Mouse (Mus musculus) MEL (cell line): ENCODE measurements around the gene Mrpl49. TPM values are rescaled to one million over a fixed set of nuclear protein-coding genes. Genes with fewer than 3 reads are reported as not detected.

Experiments
- DNase-seq: peaks from one replicate; pipeline ENCODE4 v3.0.0; 2011; ENCODE audit warnings: low read depth, low spot score
- H3K27ac ChIP-seq: 2 replicates; pipeline ENCODE4 v1.5.1; 2012; ENCODE audit warnings: low read depth, mild to moderate bottlenecking, control low read depth, low read length, moderate library complexity; ENCODE audit not compliant: control insufficient read depth
- H3K27me3 ChIP-seq, 2 experiments: fragments of 150-350 bp in 1 of 2; sonication (generic) in 1 of 2; 2 replicates each; pipeline ENCODE4 v1.6.1; 2012; ENCODE audit warnings: low read length in 2 of 2, mild to moderate bottlenecking in 2 of 2, improper control_type of control experiment in 1 of 2, moderate library complexity in 1 of 2; ENCODE audit not compliant: insufficient read depth in 2 of 2, control insufficient read depth in 1 of 2
- H3K36me3 ChIP-seq, 2 experiments: 2 replicates each; pipeline ENCODE4 v1.6.1; 2012 to 2014; ENCODE audit warnings: low read length in 2 of 2, improper control_type of control experiment in 1 of 2, inconsistent platforms in 1 of 2, mild to moderate bottlenecking in 1 of 2; ENCODE audit not compliant: insufficient read depth in 2 of 2, control insufficient read depth in 1 of 2
- H3K4me1 ChIP-seq, 2 experiments: fragments of 150-350 bp in 1 of 2; sonication (generic) in 1 of 2; 2 replicates each; pipeline ENCODE4 v1.6.1; 2012; ENCODE audit warnings: low read length in 2 of 2, improper control_type of control experiment in 1 of 2, mild to moderate bottlenecking in 1 of 2; ENCODE audit not compliant: insufficient read depth in 2 of 2, control insufficient read depth in 1 of 2
- H3K4me3 ChIP-seq, 2 experiments: fragments of 150-350 bp in 1 of 2; sonication (generic) in 1 of 2; 2 replicates each; pipeline ENCODE4 v1.5.1; 2012; ENCODE audit warnings: low read depth in 2 of 2, low read length in 2 of 2, mild to moderate bottlenecking in 2 of 2, moderate library complexity in 2 of 2, control low read depth in 1 of 2, improper control_type of control experiment in 1 of 2; ENCODE audit not compliant: control insufficient read depth in 1 of 2, insufficient read depth in 1 of 2
- H3K79me2 ChIP-seq: 2 replicates; pipeline ENCODE4 v1.6.1; 2012; ENCODE audit warnings: mild to moderate bottlenecking, low read length, moderate library complexity; ENCODE audit not compliant: control insufficient read depth, poor library complexity, insufficient read depth
- H3K9ac ChIP-seq: 2 replicates; pipeline ENCODE4 v1.6.1; 2012; ENCODE audit warnings: low read depth, mild to moderate bottlenecking, control low read depth, low read length, moderate library complexity; ENCODE audit not compliant: control insufficient read depth, poor library complexity, severe bottlenecking
- H3K9me3 ChIP-seq: fragments of 150-350 bp; sonication (generic); replicated peaks from 2 replicates; pipeline ENCODE4 v1.6.1; 2012; ENCODE audit warnings: mild to moderate bottlenecking, low read length, improper control_type of control experiment, moderate library complexity; ENCODE audit not compliant: insufficient read depth
- CHD2 ChIP-seq: IDR thresholded peaks from 2 replicates; pipeline ENCODE4 v1.6.1; 2011; ENCODE audit warnings: low read length, improper control_type of control experiment
- CTCF ChIP-seq, 3 experiments: IDR thresholded peaks in 2 of 3; conservative IDR thresholded peaks in 1 of 3; 2 replicates each; pipeline ENCODE4 v1.5.1; 2011 to 2012; ENCODE audit warnings: low read length in 3 of 3, low read depth in 2 of 3, mild to moderate bottlenecking in 2 of 3, improper control_type of control experiment in 1 of 3, inconsistent platforms in 1 of 3, mixed read lengths in 1 of 3, moderate library complexity in 1 of 3; ENCODE audit not compliant: control insufficient read depth in 1 of 3, insufficient read depth in 1 of 3, poor library complexity in 1 of 3, severe bottlenecking in 1 of 3
- EP300 ChIP-seq, 2 experiments: IDR thresholded peaks; 2 replicates each; pipeline ENCODE4 v1.6.1; 2011; ENCODE audit warnings: improper control_type of control experiment in 2 of 2, low read length in 2 of 2, low read depth in 1 of 2, mild to moderate bottlenecking in 1 of 2
- GATA1 ChIP-seq: IDR thresholded peaks from 2 replicates; pipeline ENCODE4 v1.6.1; 2011; ENCODE audit warnings: low read depth, low read length, improper control_type of control experiment
- HCFC1 ChIP-seq: IDR thresholded peaks from 2 replicates; pipeline ENCODE4 v1.6.1; 2012; ENCODE audit warnings: low read depth, mild to moderate bottlenecking, inconsistent platforms, low read length, improper control_type of control experiment, moderate library complexity
- MAX ChIP-seq: IDR thresholded peaks from 2 replicates; pipeline ENCODE4 v1.6.1; 2011; ENCODE audit warnings: low read length, improper control_type of control experiment
- MEF2A ChIP-seq: IDR thresholded peaks from 2 replicates; pipeline ENCODE4 v1.6.1; 2014; ENCODE audit warnings: low read depth, mild to moderate bottlenecking, inconsistent platforms, low read length, improper control_type of control experiment; ENCODE audit not compliant: poor library complexity, insufficient replicate concordance, severe bottlenecking; ENCODE audit errors: extremely low read depth
- MYB ChIP-seq: IDR thresholded peaks from 2 replicates; pipeline ENCODE4 v1.6.1; 2011; ENCODE audit warnings: mild to moderate bottlenecking, low read depth, low read length, improper control_type of control experiment
- MYC ChIP-seq: IDR thresholded peaks from 2 replicates; pipeline ENCODE4 v1.6.1; 2011; ENCODE audit warnings: low read depth, mild to moderate bottlenecking, low read length, improper control_type of control experiment, moderate library complexity
- NRF1 ChIP-seq: IDR thresholded peaks from 2 replicates; pipeline ENCODE4 v1.6.1; 2014; ENCODE audit warnings: low read depth, mild to moderate bottlenecking, inconsistent platforms, low read length, improper control_type of control experiment, moderate library complexity; ENCODE audit not compliant: poor library complexity, insufficient read depth, severe bottlenecking
- POLR2AphosphoS2 ChIP-seq: IDR thresholded peaks from 2 replicates; pipeline ENCODE4 v1.6.1; 2011; ENCODE audit warnings: low read length, improper control_type of control experiment
- RCOR1 ChIP-seq: IDR thresholded peaks from 2 replicates; pipeline ENCODE4 v1.6.1; 2012; ENCODE audit warnings: low read depth, mild to moderate bottlenecking, inconsistent platforms, low read length, improper control_type of control experiment
- SIN3A ChIP-seq: IDR thresholded peaks from 2 replicates; pipeline ENCODE4 v1.6.1; 2012; ENCODE audit warnings: low read length, improper control_type of control experiment, inconsistent platforms
- SMC3 ChIP-seq: IDR thresholded peaks from 2 replicates; pipeline ENCODE4 v1.6.1; 2011; ENCODE audit warnings: low read depth, low read length, improper control_type of control experiment
- TAL1 ChIP-seq: IDR thresholded peaks from 2 replicates; pipeline ENCODE4 v1.6.1; 2012; ENCODE audit warnings: mild to moderate bottlenecking, inconsistent platforms, low read length, moderate library complexity, mixed read lengths
- TBP ChIP-seq: IDR thresholded peaks from 2 replicates; pipeline ENCODE4 v1.8.0; 2011; ENCODE audit warnings: low read depth, low read length, improper control_type of control experiment
- TCF12 ChIP-seq: IDR thresholded peaks from 2 replicates; pipeline ENCODE4 v1.6.1; 2014; ENCODE audit warnings: low read depth, mild to moderate bottlenecking, inconsistent platforms, low read length, improper control_type of control experiment, moderate library complexity
- ZC3H11A ChIP-seq: IDR thresholded peaks from 2 replicates; pipeline ENCODE4 v1.6.1; 2012; ENCODE audit warnings: low read depth, mild to moderate bottlenecking, inconsistent platforms, low read length, improper control_type of control experiment
- ZKSCAN1 ChIP-seq: IDR thresholded peaks from 2 replicates; pipeline ENCODE4 v1.6.1; 2012; ENCODE audit warnings: low read depth, mild to moderate bottlenecking, inconsistent platforms, low read length, improper control_type of control experiment, moderate library complexity
- ZNF384 ChIP-seq: IDR thresholded peaks from 2 replicates; pipeline ENCODE4 v1.6.1; 2012; ENCODE audit warnings: low read depth, mild to moderate bottlenecking, inconsistent platforms, low read length, improper control_type of control experiment
- polyA plus RNA-seq, 2 experiments: library from polyadenylated mRNA; stranded (reverse) in 1 of 2; unstranded in 1 of 2; fragments of >175 nt in 1 of 2; fragments of >200 nt in 1 of 2; gene quantifications; 2 replicates each; pipeline versions ENCODE4 v1.2.1 to v1.2.4; 2012; ENCODE audit warnings: low replicate concordance in 2 of 2, low read depth in 1 of 2; ENCODE audit not compliant: insufficient read length in 2 of 2, insufficient read depth in 1 of 2, missing spikeins in 1 of 2
- total RNA-seq: library from RNA; depleted of rRNA; stranded (reverse); fragments of 300-350 nt; gene quantifications from 2 replicates; pipeline ENCODE4 v1.2.3, GENCODE M21; 2012

Gene Mrpl49
- total and polyA plus RNA-seq, 3 experiments: 81.6 to 98.7 TPM; not detected in 1

DNA sequence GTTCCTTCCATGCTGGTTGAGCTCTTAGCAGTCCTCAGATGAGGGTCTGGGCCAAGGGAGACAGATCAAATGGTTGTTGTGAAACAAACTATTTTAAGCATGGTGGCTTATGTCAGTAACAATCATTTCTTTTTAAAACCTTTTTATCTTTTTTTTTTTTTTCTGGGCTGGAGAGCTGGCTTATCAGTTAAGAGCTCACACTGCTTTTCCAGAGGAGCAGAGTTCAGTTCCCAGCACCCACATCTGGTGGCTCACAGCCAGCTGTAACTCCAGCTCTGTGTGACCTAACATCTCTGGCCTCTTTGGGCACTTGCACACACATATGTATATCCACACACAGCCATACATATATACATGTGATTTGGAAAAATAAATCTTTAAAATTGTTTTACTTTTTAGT lies 19.9 kb downstream of the Mrpl49 start:
- Histone ChIP-seq H3K27ac (no peak overlapping the region), H3K79me2 (no peaks in the 10 kb centered on the region), H3K27me3 (no peaks in the 10 kb centered on the region; a peak in 1 of 4 replicates), H3K4me1 (peaks cover 0 to 3% of the 10 kb centered on the region in 2 experiments; a peak in 2 of 4 replicates), H3K9me3 (no peaks in the 10 kb centered on the region), H3K36me3 (peaks cover 0 to 3% of the 10 kb centered on the region in 2 experiments; a peak in 2 of 4 replicates), H3K4me3 (no peak overlapping the region), H3K9ac (no peak overlapping the region)
- TF ChIP-seq SMC3: no peak
- peak; percentile 42 for TF ChIP-seq GATA1
- peak in 1 of 2 experiments; percentile 10; a peak in 1 of 4 replicates for TF ChIP-seq EP300 (IDR thresholded peaks at IDR 0.05; ENCODE audit: low read depth in 1 of 2, low read length in 2 of 2)
- peak; percentile 76 for TF ChIP-seq ZNF384
- TF ChIP-seq NRF1: no peak
- TF ChIP-seq RCOR1: peak; percentile 49; the same call in 1 of the 2 replicates
- DNase-seq: peak; percentile 38

DNA sequence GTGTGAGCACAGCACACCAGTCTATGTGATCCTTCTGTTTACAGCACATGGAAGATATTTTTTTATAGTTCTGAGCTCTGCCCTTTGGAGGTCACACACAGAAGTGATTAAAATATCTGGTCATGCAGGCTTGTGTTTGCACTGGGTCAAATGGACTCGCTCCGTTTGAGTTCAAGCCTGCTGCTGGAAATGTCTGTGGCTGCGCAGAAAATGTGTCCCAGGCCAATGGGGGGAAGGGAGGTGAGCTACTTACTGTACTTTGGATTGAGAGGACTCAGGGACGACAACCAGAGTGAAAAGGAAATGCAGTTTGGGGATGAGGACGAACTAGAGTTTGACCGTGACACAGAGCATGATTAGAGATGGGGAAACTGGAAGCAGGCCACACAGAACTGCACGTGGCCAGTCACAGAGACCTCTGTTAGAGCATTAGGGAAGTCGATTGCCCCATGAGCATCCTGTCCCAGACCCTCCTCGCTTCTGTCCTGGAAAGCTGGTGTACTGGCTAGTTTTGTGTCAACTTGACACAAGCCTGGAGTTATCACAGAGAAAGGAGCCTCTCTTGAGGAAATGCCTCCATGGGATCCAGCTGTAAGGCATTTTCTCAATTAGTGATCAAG lies 21.5 kb downstream of the Mrpl49 start:
- H3K79me2 ChIP-seq: no peaks in the 10 kb centered on the region
- peaks cover 0 to 3% of the 10 kb centered on the region in 2 experiments; a peak in 3 of 4 replicates for H3K4me1 ChIP-seq
- DNase-seq: no peak
- no peak overlapping the region for H3K4me3 ChIP-seq
- TF ChIP-seq POLR2AphosphoS2 (no peak), TBP (no peak), MYC (no peak), MEF2A (no peak), SIN3A (no peak), CHD2 (no peak), HCFC1 (no peak), MAX (no peak), ZNF384 (no peak), TAL1 (no peak), RCOR1 (no peak), MYB (no peak), CTCF (IDR thresholded peaks at IDR 0.05 in 2 of 3, conservative IDR thresholded peaks at IDR 0.05 in 1 of 3; ENCODE audit: control insufficient read depth in 1 of 3, insufficient read depth in 1 of 3, low read depth in 2 of 3, low read length in 3 of 3, poor library complexity in 1 of 3, severe bottlenecking in 1 of 3) (no peak), ZKSCAN1 (no peak), GATA1 (no peak), SMC3 (no peak), ZC3H11A (no peak), TCF12 (no peak), EP300 (IDR thresholded peaks at IDR 0.05; ENCODE audit: low read depth in 1 of 2, low read length in 2 of 2) (no peak)
- peaks cover 0 to 3% of the 10 kb centered on the region in 2 experiments; a peak in 2 of 4 replicates for H3K36me3 ChIP-seq
- no peaks in the 10 kb centered on the region for H3K9me3 ChIP-seq
- H3K27ac ChIP-seq: no peak overlapping the region
- H3K27me3 ChIP-seq: no peaks in the 10 kb centered on the region; a peak in 1 of 4 replicates
- H3K9ac ChIP-seq: no peak overlapping the region
